Mouse (Mus musculus) bone marrow, adult 2 months (tissue): Measurements from ENCODE around the gene AC124502.3.

Source experiments
- CTCF ChIP-seq: fragments of 200-500 bp; IDR thresholded peaks from 2 replicates; pipeline ENCODE4 v1.5.1; 2011; ENCODE audit warnings: low read length, control low read depth; ENCODE audit not compliant: control insufficient read depth, insufficient read depth
- POLR2A ChIP-seq: fragments of 200-500 bp; IDR thresholded peaks from 2 replicates; pipeline ENCODE4 v1.6.1; 2011; ENCODE audit warnings: low read depth, mild to moderate bottlenecking, control low read depth, low read length, borderline replicate concordance; ENCODE audit not compliant: control insufficient read depth

GRCm38 (mm10) chr19:5071077-5071476 is 32.4 kb downstream of the AC124502.3 start:
- no peak for TF ChIP-seq CTCF
- no peak for TF ChIP-seq POLR2A
